Mouse (Mus musculus) fibroblast of lung, adult 2 months (primary cell): ENCODE data around the gene Syn3.
A peak's percentile ranks its signal among the peaks of the same experiment; 100 is the strongest.
"Not testable (repeated sequence)": the region's sequence is repeated elsewhere in the genome, so short reads cannot be mapped to it uniquely, and the experiment has no call there.

ENCODE experiments used
- DNase-seq: peaks from one replicate; pipeline ENCODE4 v3.0.0-alpha.2; 2011; ENCODE audit warnings: low read depth

Gene Syn3

GRCm38 (mm10) chr10:86498673-86499391, at the start of gene Syn3:
Gene Syn3 (minus strand): TSS chr10:86498896.
- peak; percentile 52 for DNase-seq

- not testable (repeated sequence) for DNase-seq
These were observed 27.7 kb upstream of the Syn3 start for GRCm38 (mm10) chr10:86526357-86526874.

GRCm38 (mm10) chr10:86513801-86514200, 15.1 kb upstream of the Syn3 start:
- DNase-seq: no peak

GRCm38 (mm10) chr10:86510941-86511340, 12.2 kb upstream of the Syn3 start:
- DNase-seq: no peak

GRCm38 (mm10) chr10:86502063-86502462, 3.4 kb upstream of the Syn3 start:
- no peak for DNase-seq

GRCm38 (mm10) chr10:86498051-86498672, 534 bp downstream of the Syn3 start:
- no peak for DNase-seq

- no peak for DNase-seq
These were observed 2.8 kb downstream of the Syn3 start for GRCm38 (mm10) chr10:86495851-86496250.

- no peak for DNase-seq
These were observed 5.6 kb downstream of the Syn3 start for GRCm38 (mm10) chr10:86493140-86493539.

GRCm38 (mm10) chr10:86492089-86492907, 6.4 kb downstream of the Syn3 start:
- no peak for DNase-seq

GRCm38 (mm10) chr10:86491316-86492088, 7.2 kb downstream of the Syn3 start:
- no peak for DNase-seq

GRCm38 (mm10) chr10:86488544-86488943, 10.2 kb downstream of the Syn3 start:
- no peak for DNase-seq

GRCm38 (mm10) chr10:86485971-86486370, 12.7 kb downstream of the Syn3 start:
- no peak for DNase-seq

- DNase-seq: no peak
These were observed 14.7 kb downstream of the Syn3 start for GRCm38 (mm10) chr10:86483968-86484367.

GRCm38 (mm10) chr10:86482496-86482895, 16.2 kb downstream of the Syn3 start:
- no peak for DNase-seq

- DNase-seq: no peak
These were observed 18.0 kb downstream of the Syn3 start for GRCm38 (mm10) chr10:86480711-86481110.

GRCm38 (mm10) chr10:86479718-86480121, 19.0 kb downstream of the Syn3 start:
- DNase-seq: no peak

GRCm38 (mm10) chr10:86476720-86477119, 22.0 kb downstream of the Syn3 start:
- no peak for DNase-seq

- DNase-seq: no peak
These were observed 23.4 kb downstream of the Syn3 start for GRCm38 (mm10) chr10:86475270-86475669.

GRCm38 (mm10) chr10:86474176-86475154, 24.2 kb downstream of the Syn3 start:
- DNase-seq: no peak

- no peak for DNase-seq
These were observed 25.0 kb downstream of the Syn3 start for GRCm38 (mm10) chr10:86473637-86474154.
